Mouse (Mus musculus) bone marrow, adult 2 months (tissue): ENCODE results near the gene Cfap45.

Experiments used
- CTCF ChIP-seq: fragments of 200-500 bp; IDR thresholded peaks from 2 replicates; pipeline ENCODE4 v1.5.1; 2011; ENCODE audit warnings: low read length, control low read depth; ENCODE audit not compliant: control insufficient read depth, insufficient read depth
- POLR2A ChIP-seq: fragments of 200-500 bp; IDR thresholded peaks from 2 replicates; pipeline ENCODE4 v1.6.1; 2011; ENCODE audit warnings: low read depth, mild to moderate bottlenecking, control low read depth, low read length, borderline replicate concordance; ENCODE audit not compliant: control insufficient read depth

GRCm38 (mm10) chr1:172551009-172551408, 30.4 kb downstream of the Cfap45 start:
- TF ChIP-seq POLR2A (no peak), CTCF (no peak)
